Mouse (Mus musculus) urinary bladder, postnatal 0 days (tissue): Measurements from ENCODE around the gene Olfr798. TPM values are rescaled to one million over a fixed set of nuclear protein-coding genes. Genes with fewer than 3 reads are reported as not detected.

Experiments used
- microRNA-seq: library from miRNA; unstranded; fragments of <30 nt; microRNA quantifications from one replicate; pipeline ENCODE4, GENCODE M21; 2016
- polyA plus RNA-seq: library from polyadenylated mRNA; unstranded; fragments of >200 nt; fragmentation: Nextera tagmentation; extraction: Ambion mirVana; gene quantifications from 2 replicates; pipeline ENCODE4 v1.2.1, GENCODE M21; 2015

Gene Olfr798
- not detected in 2 replicates for polyA plus RNA-seq

DNA sequence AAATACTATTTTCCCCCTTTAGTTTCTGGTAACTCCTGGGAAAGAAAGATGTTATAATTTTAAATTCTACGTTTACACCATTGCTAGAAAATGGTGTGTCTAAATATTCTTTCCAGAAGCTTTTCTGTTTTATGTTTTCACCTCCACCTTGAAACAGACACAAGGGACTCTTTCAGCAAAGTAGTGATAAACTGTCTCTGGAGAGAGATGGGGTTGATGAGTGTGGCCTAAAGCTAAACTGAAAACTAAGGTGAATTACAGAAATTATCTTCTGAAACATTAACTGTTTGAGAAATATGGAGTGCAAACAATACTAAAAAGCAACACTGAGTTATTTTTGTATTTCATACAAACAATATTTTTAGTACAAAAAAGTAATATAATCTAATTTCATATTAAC is at the start of gene Olfr798:
Gene Olfr798 (minus strand): TSS at position 101 of the 400 bp plus-strand sequence.

DNA sequence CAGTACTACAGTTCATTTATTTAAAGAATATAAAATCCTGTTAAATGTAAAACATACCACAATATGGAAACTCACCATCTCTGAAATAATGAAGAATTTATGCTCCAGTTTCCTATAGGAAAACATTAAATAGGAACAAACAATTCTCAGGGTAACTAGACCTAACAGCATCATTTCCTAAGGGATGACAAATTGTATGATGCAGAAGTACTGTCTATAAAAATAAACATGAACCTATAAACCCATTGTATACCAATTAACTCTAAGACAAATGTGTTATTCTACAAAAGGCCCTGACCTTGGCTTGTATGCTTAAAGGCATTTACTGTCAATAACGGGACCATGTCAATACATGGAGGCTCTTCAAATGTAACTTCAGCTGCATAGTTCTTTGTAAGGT is 46.0 kb upstream of the Olfr798 start, which contains the start of gene Olfr801:
Gene Olfr801 (minus strand): TSS at position 101 of the 400 bp plus-strand sequence.

DNA sequence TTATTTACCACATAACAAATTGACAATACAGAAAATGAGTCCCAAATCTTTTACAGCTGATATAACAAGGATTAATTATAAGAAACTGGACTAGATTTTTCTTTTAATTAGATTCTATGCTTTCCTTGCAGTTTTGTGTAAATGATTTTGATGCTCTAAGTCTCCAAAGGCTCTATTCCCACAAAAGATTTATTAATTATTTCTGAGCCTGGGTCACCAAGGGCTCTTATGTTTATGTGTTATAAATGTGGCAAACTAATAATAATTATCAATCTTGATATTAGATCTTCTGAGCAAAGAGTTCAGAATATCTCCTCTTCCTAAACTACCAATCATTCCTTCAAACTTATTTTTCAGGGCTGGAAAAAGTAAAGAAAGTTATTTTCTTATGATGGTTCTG is 29.7 kb upstream of the Olfr798 start, which contains the start of gene Olfr800:
Gene Olfr800 (plus strand): TSS at position 301 of the 400 bp plus-strand sequence.

DNA sequence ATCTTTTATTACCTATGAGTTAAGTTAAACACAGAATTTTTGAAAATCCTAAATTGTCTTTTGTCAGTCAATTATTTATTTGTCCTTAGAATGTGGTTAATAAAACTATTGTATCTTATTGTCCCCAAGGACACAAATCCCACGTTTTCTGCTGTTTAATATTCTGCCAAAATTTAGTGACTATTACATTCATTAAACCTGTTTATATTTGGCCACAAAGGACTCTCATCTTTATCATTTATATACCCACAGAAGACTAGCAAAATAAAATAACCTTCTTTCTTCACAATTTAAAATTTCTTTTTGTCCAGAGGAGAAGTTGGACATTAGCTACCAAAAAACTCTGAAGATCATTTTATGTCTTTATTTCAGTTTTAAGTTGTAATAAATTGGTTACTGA is 9.4 kb upstream of the Olfr798 start, which contains the start of gene Olfr799:
Gene Olfr799 (plus strand): TSS at position 301 of the 400 bp plus-strand sequence.

DNA sequence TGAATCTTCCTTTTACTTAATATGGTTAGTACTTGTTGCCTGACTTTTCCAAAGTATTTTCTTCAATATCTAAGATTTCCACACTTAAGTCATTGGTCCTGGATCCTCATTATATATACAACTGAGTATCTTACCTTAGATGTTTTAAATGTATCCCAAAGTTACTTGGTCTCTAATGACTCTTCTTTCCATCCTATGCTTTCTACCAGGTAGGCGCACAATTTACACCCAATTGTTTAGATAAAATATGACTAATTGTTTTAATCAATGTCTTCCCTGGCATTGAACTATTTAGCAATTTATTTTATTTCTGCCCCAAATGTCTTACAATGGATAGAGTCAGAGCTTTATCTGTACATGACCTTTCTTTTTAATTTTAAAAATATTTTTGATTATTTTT is 15.3 kb downstream of the Olfr798 start, which contains the start of gene Olfr796:
Gene Olfr796 (minus strand): TSS at position 101 of the 400 bp plus-strand sequence.

Small RNAs within 50 kb of the gene (microRNA-seq; reads per million reads assigned to microRNA genes)
- not detected for gene Gm23252

Other genes with a start within 250 kb of the Olfr798 start
- gene Olfr784, start 243.9 kb downstream of the Olfr798 start, polyA plus RNA-seq = not detected in 2 replicates
- gene Olfr785, start 222.5 kb downstream of the Olfr798 start, polyA plus RNA-seq = not detected in 2 replicates
- not detected in 2 replicates for gene Olfr786, start 200.6 kb downstream of the Olfr798 start, polyA plus RNA-seq
- not detected in 2 replicates for gene Olfr787, start 166.1 kb downstream of the Olfr798 start, polyA plus RNA-seq
- gene Olfr788, start 156.9 kb downstream of the Olfr798 start, polyA plus RNA-seq = not detected in 2 replicates
- gene Olfr789, start 143.2 kb downstream of the Olfr798 start, polyA plus RNA-seq = not detected in 2 replicates
- gene Olfr790, start 129.4 kb downstream of the Olfr798 start, polyA plus RNA-seq = not detected in 2 replicates
- not detected in 2 replicates for gene Olfr791, start 106.1 kb downstream of the Olfr798 start, polyA plus RNA-seq
- gene Olfr792, start 88.8 kb downstream of the Olfr798 start, polyA plus RNA-seq = not detected in 2 replicates
- not detected in 2 replicates for gene Olfr794, start 60.3 kb downstream of the Olfr798 start, polyA plus RNA-seq
- not detected in 2 replicates for gene Olfr796, start 15.4 kb downstream of the Olfr798 start, polyA plus RNA-seq
- not detected in 2 replicates for gene Olfr799, start 9.6 kb upstream of the Olfr798 start, polyA plus RNA-seq
- gene Olfr800, start 29.8 kb upstream of the Olfr798 start, polyA plus RNA-seq = not detected in 2 replicates
- not detected in 2 replicates for gene Olfr801, start 45.9 kb upstream of the Olfr798 start, polyA plus RNA-seq
- gene Olfr802, start 60.2 kb upstream of the Olfr798 start, polyA plus RNA-seq = not detected in 2 replicates
- gene Olfr803, start 66.4 kb upstream of the Olfr798 start, polyA plus RNA-seq = not detected in 2 replicates
- gene Olfr804, start 75.3 kb upstream of the Olfr798 start, polyA plus RNA-seq = not detected in 2 replicates
- gene Olfr805, start 101.4 kb upstream of the Olfr798 start, polyA plus RNA-seq = not detected in 2 replicates
- gene Olfr806, start 114.0 kb upstream of the Olfr798 start, polyA plus RNA-seq = not detected in 2 replicates
- not detected in 2 replicates for gene Olfr807, start 129.9 kb upstream of the Olfr798 start, polyA plus RNA-seq
- gene Olfr808, start 137.5 kb upstream of the Olfr798 start, polyA plus RNA-seq = not detected in 2 replicates
- gene Olfr809, start 146.7 kb upstream of the Olfr798 start, polyA plus RNA-seq = not detected in 2 replicates
- not detected in 2 replicates for gene Olfr810, start 167.0 kb upstream of the Olfr798 start, polyA plus RNA-seq
- not detected in 2 replicates for gene Olfr811, start 176.5 kb upstream of the Olfr798 start, polyA plus RNA-seq
- gene Olfr812, start 218.2 kb upstream of the Olfr798 start, polyA plus RNA-seq = not detected in 2 replicates
- not detected in 2 replicates for gene Olfr813, start 227.4 kb upstream of the Olfr798 start, polyA plus RNA-seq